Mouse (Mus musculus) spleen, postnatal 4 days (tissue): Measurements from ENCODE around the gene Snrpd3.
"Not testable (repeated sequence)": the region's sequence is repeated elsewhere in the genome, so short reads cannot be mapped to it uniquely, and the experiment has no call there.

Source experiments
- DNase-seq, 2 experiments: peaks; one replicate each; pipeline ENCODE4 v3.0.0; 2022; ENCODE audit warnings: low spot score in 2 of 2

The Snrpd3 gene

GRCm38 (mm10) chr10:75566765-75567164, 49.4 kb downstream of the Snrpd3 start:
- DNase-seq = not testable (repeated sequence)

GRCm38 (mm10) chr10:75568029-75568428, 50.7 kb downstream of the Snrpd3 start:
- no peak for DNase-seq

- no peak for DNase-seq
Observed at GRCm38 (mm10) chr10:75568441-75568840, 51.1 kb downstream of the Snrpd3 start.

GRCm38 (mm10) chr10:75568851-75569250, 51.5 kb downstream of the Snrpd3 start:
- DNase-seq = no peak

GRCm38 (mm10) chr10:75570981-75571657, 53.8 kb downstream of the Snrpd3 start:
- no peak for DNase-seq

- DNase-seq = no peak
Observed at GRCm38 (mm10) chr10:75571937-75572336, 54.6 kb downstream of the Snrpd3 start.

GRCm38 (mm10) chr10:75573181-75573580, 55.8 kb downstream of the Snrpd3 start:
- DNase-seq = no peak

- DNase-seq = no peak
Observed at GRCm38 (mm10) chr10:75573965-75574364, 56.6 kb downstream of the Snrpd3 start.

- peak in 1 of 2 experiments; percentile 56 for DNase-seq
Observed at GRCm38 (mm10) chr10:75579129-75579528, 61.8 kb downstream of the Snrpd3 start.

- peak; percentile 85 to 97 for DNase-seq
Observed at GRCm38 (mm10) chr10:75585876-75586552, 68.7 kb downstream of the Snrpd3 start.

- DNase-seq = no peak
Observed at GRCm38 (mm10) chr10:75586553-75586879, 69.2 kb downstream of the Snrpd3 start.
